Comparison of ENCODE assay signal across 15 mouse cellular contexts in the genomic region with DNA sequence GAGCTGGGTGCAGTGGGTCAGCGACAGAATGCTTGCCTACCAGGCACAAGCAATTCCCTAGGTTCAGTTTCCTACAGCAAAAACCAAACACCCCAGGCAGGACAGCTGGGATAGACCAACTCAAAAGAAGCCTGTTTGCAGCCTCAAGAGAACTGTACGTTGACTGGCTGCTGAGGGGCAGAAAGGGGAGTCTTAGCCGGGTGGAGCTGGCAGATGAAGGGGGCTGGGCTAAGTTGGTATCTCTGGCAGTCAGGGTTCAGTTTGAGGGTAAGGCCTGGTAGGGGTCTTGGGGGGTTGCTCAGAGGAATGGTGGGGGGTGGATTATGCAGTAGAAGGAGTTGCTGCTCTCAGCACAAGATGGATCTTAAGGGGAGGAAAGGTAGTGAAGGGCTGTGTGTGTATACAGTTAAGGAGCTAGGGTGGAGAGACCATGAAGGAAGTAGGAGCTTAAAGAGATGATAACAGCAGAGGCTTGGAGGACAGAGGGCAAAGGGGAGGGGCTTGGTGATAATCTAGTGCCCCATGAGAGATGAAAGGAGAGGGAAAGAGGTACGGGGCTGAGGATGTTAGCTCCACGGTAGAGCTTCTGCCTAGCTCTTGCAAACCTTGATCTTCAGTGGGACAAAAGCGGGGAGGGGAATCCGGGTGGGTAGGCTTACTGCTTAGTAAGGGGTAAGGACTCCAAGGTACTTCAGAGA. TPM values are rescaled to one million over a fixed set of nuclear protein-coding genes. Genes with fewer than 3 reads are reported as not detected.
DNase-seq lines count a peak whose midpoint lies in the region; ATAC-seq and TF ChIP-seq lines count a peak whose summit lies in the region.
"Had no signal": no experiment of that assay in that cellular context is flagged by ENCODE, and none has a peak within 500 bp of the region (broad histone marks: within the 10 kb centered on the region; RNA-seq: fewer than 3 reads in every experiment).

No protein-coding gene starts in this region.

- H3K27ac ChIP-seq in hindbrain, embryonic 10.5 days: 0 out of 2 replicates have a peak overlapping the region, but pooled peaks have one; percentile 56
- H3K27ac ChIP-seq in hindbrain, embryonic 12.5 days: no peak overlapping the region; the same call in 1 of the 2 replicates
- peak overlapping the region; percentile 26 for H3K27ac ChIP-seq in spleen, adult 2 months (ENCODE audit: insufficient read depth, low read length)
- H3K27ac ChIP-seq in intestine, embryonic 16.5 days (ENCODE audit: low read length): peak overlapping the region; percentile 91

- TF ChIP-seq CTCF in spleen, adult 2 months (IDR thresholded peaks at IDR 0.05; ENCODE audit: extremely low read depth, insufficient read depth, insufficient read length, insufficient replicate concordance): no peak

- DNase-seq in hindbrain, embryonic 10.5 days (ENCODE audit: low spot score): no peak
- no peak for DNase-seq in spleen, adult 2 months (ENCODE audit: low read depth in 1 of 2, low spot score in 2 of 2)
- no peak for DNase-seq in spleen, adult 12 weeks (ENCODE audit: low spot score)
- peak; percentile 64 for DNase-seq in yolk sac, embryonic 10.5 days (ENCODE audit: low spot score)
- no peak for DNase-seq in gastrocnemius, adult 8-10 months (ENCODE audit: low spot score in 2 of 2)
- DNase-seq in right cerebral cortex, postnatal 10 days (ENCODE audit: low spot score in 2 of 2): no peak
- DNase-seq: adrenal gland, postnatal 10 days; cerebellum, adult 18-20 months; layer of hippocampus, adult 9-11 months; lung, adult 2 months; right cerebral cortex, postnatal 4 days had no signal

- TF ChIP-seq POLR2A in spleen, adult 2 months (IDR thresholded peaks at IDR 0.05; ENCODE audit: low read depth, low read length): no peak

- peaks cover 38% of the 10 kb centered on the region for H3K36me3 ChIP-seq in hindbrain, embryonic 10.5 days
- H3K36me3 ChIP-seq in hindbrain, embryonic 12.5 days: peaks cover 16% of the 10 kb centered on the region
- H3K36me3 ChIP-seq in spleen, adult 2 months (ENCODE audit: control insufficient read depth, insufficient read depth, low read length): peaks cover 3% of the 10 kb centered on the region; the same call in 1 of the 2 replicates
- H3K36me3 ChIP-seq in intestine, embryonic 16.5 days (ENCODE audit: control insufficient read depth, insufficient read depth, low read length): peaks cover 6% of the 10 kb centered on the region; the same call in 1 of the 2 replicates

- WGBS in hindbrain, embryonic 10.5 days: 54% methylated on average over 7 of the region's 7 CpGs
- WGBS in hindbrain, embryonic 12.5 days: 42% methylated on average over 7 of the region's 7 CpGs
- 67% methylated on average over 7 of the region's 7 CpGs for WGBS in spleen, adult 2 months
- 33% methylated on average over 7 of the region's 7 CpGs for WGBS in intestine, embryonic 16.5 days

- no peaks in the 10 kb centered on the region for H3K9me3 ChIP-seq in hindbrain, embryonic 10.5 days
- no peaks in the 10 kb centered on the region for H3K9me3 ChIP-seq in hindbrain, embryonic 12.5 days (replicated peaks)
- H3K9me3 ChIP-seq in intestine, embryonic 16.5 days (ENCODE audit: control insufficient read depth, low read length): no peaks in the 10 kb centered on the region
- H3K9me3 ChIP-seq: G1E had no signal

- peaks cover 52% of the 10 kb centered on the region for H3K4me1 ChIP-seq in hindbrain, embryonic 10.5 days (replicated peaks)
- peaks cover 46% of the 10 kb centered on the region for H3K4me1 ChIP-seq in hindbrain, embryonic 12.5 days
- peaks cover 9% of the 10 kb centered on the region for H3K4me1 ChIP-seq in spleen, adult 2 months (ENCODE audit: control insufficient read depth, insufficient read depth, insufficient read length)
- peaks cover 31% of the 10 kb centered on the region for H3K4me1 ChIP-seq in intestine, embryonic 16.5 days (ENCODE audit: control insufficient read depth, insufficient read depth, low read length)

- ATAC-seq in hindbrain, embryonic 12.5 days (ENCODE audit: low FRiP score): no peak
- peak; percentile 74 for ATAC-seq in intestine, embryonic 16.5 days

- peaks cover 7% of the 10 kb centered on the region; the same call in 1 of the 2 replicates for H3K27me3 ChIP-seq in hindbrain, embryonic 10.5 days (ENCODE audit: insufficient read depth, poor library complexity, severe bottlenecking)
- no peaks in the 10 kb centered on the region for H3K27me3 ChIP-seq in hindbrain, embryonic 12.5 days
- no peaks in the 10 kb centered on the region for H3K27me3 ChIP-seq in spleen, adult 2 months (ENCODE audit: control insufficient read depth, insufficient read depth, low read length)
- H3K27me3 ChIP-seq in intestine, embryonic 16.5 days (replicated peaks; ENCODE audit: control insufficient read depth, insufficient read depth, low read length): no peaks in the 10 kb centered on the region

- H3K9ac ChIP-seq in hindbrain, embryonic 12.5 days: no peak overlapping the region
- H3K9ac ChIP-seq in intestine, embryonic 16.5 days (ENCODE audit: low read depth, low read length): peak overlapping the region; percentile 23; the same call in 1 of the 2 replicates

- no peak overlapping the region for H3K4me3 ChIP-seq in hindbrain, embryonic 10.5 days
- H3K4me3 ChIP-seq in hindbrain, embryonic 12.5 days: no peak overlapping the region
- H3K4me3 ChIP-seq in spleen, adult 2 months (ENCODE audit: extremely low read depth, insufficient read depth, insufficient read length): no peak overlapping the region
- no peak overlapping the region for H3K4me3 ChIP-seq in intestine, embryonic 16.5 days (ENCODE audit: low read length)
- H3K4me3 ChIP-seq: myocyte had no signal

- no peak overlapping the region for H3K4me2 ChIP-seq in hindbrain, embryonic 12.5 days (replicated peaks)
- peak overlapping the region; percentile 10; the same call in 1 of the 2 replicates for H3K4me2 ChIP-seq in intestine, embryonic 16.5 days (ENCODE audit: low read depth, low read length)

RNA-seq across cellular contexts. Expression of a gene that starts 50.7 kb away (rescaled TPM):
- polyA plus RNA-seq in hindbrain, embryonic 10.5 days (2016; fragmentation: Nextera tagmentation; extraction: Ambion mirVana): 42.1 and 67.1 TPM in 2 replicates
- polyA plus RNA-seq in hindbrain, embryonic 12.5 days (2016; fragmentation: Nextera tagmentation; extraction: Ambion mirVana): 49.0 and 49.1 TPM in 2 replicates
- polyA plus RNA-seq in spleen, adult 2 months (2012; rRNA removed): 76.2 and 87.6 TPM in 2 replicates
- polyA plus RNA-seq in intestine, embryonic 16.5 days (2015; fragmentation: Nextera tagmentation; extraction: Ambion mirVana): 76.9 and 81.9 TPM in 2 replicates
- 10 to 100 TPM; 18.8 to 27.9 (median 27.3) TPM for total RNA-seq in gastrocnemius, adult 8-10 months (2022)
